Mouse (Mus musculus) ovary, postnatal 10 days (tissue): ENCODE results near the gene Slc41a2.
"Not testable (repeated sequence)": the region's sequence is repeated elsewhere in the genome, so short reads cannot be mapped to it uniquely, and the experiment has no call there.

Experiments
- DNase-seq: peaks from one replicate; pipeline ENCODE4 v3.0.0; 2022; ENCODE audit warnings: low spot score

Slc41a2 gene

DNA sequence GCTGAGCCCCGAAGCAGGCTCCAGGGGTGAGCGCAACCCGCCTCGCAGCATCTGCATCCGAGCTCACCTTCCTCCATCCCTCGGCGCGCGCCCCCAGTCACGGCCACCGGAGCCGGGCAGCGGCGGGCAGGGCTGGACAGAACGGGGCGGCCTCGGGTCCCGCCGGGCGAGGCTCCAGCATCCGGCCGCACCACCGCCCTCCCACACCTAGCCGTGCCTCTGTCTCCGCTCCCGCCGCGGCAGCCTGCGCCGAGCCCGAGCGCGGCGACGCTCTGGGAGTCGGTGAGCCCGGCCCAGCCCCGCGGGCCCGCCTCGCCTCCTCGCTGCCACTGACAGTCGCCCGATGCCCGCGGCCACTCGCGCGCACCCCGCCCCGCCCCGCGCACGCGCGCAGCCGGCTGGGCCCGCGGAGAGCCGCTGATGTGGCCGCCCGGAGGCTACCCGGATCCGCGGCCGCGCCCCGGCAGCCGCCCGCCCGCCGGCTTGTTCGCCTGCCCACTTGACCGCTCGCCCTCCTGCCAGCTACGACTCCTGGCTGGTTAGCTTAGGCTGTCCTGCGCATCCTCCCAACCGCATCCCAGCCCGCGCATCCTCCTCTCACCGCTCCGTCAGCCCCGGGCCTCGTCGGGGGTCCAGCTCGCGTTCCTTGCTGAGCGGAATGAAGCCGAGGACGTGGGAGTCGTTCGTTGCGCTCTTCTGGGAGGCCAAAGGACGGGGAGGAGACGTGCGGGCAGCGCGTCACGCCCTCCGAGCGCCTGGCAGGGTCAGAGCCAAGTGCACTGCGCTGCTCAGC, at the start of gene Slc41a2:
Gene Slc41a2, minus strand, starts transcription at position 724 of the 793 bp plus-strand sequence.
- peak; percentile 32 for DNase-seq

DNA sequence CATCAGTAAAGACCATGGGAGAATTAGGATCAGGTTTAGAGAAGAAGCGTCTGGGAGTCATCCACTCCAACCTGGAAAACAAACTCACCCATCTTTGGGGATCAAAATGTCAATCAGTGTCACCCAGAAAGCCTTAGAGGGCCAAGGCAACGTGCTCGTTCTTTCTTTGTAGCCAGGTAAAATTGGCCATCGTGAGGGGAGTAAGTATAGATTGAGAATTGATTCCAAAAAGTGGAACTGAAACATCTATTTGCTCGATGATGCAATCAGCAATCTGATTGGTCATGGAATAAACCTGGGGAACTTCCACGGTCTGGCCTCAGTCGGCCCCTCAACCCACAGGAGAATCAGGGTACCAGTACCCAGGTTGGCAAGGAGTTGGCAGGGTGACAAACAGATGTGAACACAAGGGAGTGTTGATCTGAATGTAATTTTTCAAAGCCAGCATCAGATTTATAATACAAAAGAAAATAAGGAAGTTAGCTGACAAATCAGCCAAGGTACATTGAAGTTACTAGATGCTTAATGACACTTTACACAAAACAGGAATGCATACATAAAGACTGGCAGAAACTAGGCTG, 47.7 kb upstream of the Slc41a2 start:
- DNase-seq = no peak

DNA sequence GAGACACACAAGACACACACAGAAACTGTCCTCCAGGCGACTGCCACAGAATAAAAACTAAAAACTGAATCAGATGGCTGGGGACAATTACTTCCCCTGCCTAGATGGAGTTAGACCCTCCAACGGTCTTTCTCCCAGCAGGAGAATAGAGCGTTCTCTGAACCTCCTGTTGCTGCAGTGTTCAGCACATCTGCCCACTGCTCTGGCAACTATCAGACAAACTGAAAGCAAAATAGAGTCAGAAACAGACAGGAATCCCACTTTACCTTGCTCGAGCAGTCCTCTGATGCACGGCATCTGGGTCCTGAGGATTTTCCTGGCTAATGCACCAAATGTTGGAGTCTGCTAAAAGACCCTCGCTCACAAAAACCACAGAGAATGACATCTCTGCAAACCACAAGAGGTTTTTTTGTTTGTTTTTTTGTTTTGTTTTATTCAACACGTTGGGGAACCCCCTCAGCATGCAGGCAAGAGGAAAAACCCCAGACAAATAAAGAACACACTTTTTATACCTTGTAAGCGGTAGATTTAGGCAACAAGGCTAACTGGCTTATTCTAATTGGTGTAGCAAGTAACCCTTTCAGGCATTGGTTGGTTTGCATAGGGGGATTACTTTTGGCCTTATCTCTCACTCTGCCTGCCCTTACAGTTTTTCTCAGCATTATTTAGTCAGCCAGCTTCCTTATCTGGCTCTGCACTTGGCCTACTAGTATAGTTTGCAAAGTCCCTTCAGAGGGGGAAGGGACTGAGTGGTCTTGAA, 47.0 kb upstream of the Slc41a2 start:
- DNase-seq = no peak

DNA sequence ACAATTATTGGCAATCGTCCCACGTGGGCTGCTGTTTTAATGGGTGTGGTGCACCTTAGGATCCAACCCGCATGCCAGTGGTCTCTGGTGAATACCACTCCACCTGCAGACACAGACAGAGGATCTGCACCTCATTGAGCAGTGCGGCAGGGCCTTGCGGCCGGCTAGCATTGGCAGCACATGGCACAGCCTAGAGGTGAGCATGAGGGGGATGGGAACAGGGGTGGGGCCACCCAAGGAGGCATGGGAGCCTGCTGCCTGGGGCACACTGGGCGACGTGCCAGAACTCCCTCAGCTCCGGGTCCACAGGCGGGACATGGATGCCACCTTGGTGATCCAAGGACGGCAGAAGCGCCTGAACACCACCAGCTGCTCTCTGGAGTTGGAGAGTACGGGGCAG, 46.2 kb upstream of the Slc41a2 start:
- no peak for DNase-seq

DNA sequence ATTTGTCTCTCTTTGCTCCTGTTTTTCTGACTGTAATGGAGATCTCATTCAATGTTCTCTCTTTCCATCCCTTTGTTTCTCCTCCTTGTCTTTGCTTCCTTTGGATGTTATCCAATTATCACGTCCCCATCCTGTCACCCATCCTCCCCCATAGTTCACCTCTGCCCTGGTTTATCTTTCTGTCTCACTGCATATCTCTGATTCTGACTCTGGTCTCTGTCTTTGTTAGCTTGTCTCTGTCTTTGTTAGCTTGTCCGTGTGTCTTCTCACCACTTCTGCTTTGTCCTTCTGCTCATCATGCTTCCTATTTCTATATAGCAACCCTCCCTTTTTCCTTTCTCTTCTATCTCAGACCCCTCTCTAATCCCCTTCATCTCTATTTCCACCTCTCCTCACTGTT, 45.3 kb upstream of the Slc41a2 start:
- DNase-seq = no peak

DNA sequence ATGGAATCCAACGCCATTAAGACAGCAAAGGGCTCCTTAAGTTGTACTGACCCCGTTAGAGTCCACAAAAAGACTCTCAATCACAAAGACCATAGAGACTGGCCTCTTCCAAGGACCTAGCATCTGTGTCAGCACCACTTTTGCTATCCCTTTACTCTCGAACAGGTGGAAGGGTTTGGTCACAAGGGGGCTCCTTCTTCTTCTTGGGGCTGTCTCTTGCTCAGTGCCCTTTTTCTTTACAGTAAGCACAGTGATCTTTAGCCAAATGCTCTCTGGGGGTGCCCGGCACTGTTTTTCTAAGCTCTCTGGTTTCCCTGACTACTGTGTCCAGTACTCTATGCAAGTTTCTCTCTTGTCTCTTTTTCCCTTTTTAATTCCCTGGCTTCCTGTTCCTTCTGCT, 44.8 kb upstream of the Slc41a2 start:
- no peak for DNase-seq

DNA sequence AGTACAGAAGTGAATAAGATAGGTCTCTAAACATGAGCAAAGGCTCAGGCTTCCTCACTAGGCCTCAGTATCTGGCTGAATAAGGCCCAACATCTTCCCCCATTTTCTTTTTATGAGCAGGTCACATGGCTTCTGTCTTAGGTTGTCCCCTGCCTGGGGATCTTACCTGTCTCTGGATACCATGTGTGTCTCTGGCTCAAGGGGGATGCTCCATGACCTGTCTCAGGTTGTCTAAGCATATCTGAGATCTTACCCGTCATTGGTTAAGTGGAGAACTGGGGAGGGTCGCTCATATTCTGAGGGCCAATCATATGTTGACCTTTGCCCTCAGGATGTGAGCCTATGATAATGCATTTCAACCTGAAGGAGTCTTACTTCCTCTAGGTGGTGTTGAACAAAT, 42.8 kb upstream of the Slc41a2 start:
- no peak for DNase-seq

DNA sequence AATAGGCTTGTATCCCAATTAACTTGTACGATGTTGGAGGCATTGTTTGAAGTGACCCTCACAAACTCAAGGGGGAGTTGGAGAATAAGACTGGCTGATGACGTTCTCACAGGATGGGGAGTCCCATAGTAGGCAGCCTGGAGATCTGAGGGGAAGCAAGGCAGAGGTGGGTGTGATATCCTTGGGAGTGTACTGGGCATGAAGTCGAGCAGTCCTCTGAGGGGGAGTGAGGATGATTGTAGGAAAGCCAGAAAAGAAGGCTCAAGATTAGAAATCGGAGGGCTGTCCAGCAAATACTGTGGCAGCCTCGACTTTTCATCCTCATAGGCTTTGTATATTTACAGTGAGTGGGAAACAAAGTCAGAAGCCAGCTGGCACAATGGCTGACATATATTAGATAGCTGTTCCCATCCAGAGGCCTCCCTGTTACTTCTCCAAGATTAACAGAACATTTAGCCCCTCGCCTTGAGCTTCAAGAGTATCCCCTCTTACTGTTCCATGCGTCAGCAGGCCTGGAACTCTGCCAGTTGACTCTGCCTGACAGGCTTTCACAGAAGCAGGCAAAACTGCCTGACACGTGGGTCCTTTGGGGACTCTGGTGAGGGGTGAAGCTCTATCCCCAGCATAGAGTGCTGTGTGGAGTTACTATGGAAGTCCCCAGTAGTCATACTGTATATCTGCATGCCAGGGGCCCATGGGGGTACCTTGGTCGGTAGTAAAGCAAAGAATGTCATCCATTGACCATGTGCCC, 40.6 kb upstream of the Slc41a2 start:
- no peak for DNase-seq

DNA sequence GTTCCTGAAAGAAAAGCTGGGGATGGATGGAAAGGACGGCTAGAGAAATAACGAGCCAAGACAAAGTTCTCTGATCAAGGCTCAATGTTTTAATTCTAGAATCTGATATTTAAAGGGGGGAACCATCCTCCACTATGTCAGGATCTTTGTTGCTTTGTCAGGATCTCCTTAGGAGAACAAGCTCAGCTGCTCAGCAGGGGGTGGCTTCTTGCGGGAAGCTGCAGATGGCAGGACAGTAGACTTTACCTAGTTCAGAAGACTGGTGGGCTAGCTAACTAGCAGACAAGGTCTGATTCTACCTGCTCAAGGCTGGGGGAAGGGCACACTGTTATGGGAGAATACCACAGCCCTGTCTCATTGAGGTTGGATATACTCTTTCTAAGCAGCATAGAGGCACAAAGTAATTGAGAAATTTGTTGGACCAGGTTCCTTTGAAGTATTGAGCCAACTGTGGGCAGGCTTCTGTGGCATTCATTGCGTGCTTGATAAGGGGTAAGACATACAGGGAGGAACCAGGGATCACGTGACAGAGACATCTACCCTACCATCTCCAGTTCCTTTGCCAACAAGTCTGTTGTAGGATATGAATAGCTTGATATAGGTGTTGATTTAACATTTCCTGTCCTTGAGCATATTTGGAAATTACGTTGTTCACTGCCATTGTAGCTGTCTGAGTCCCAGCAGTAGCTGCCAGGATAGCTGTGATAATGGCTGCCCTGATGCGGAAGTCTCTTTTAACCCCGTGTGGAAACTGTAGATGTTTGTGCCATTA, 39.4 kb upstream of the Slc41a2 start:
- DNase-seq = no peak

DNA sequence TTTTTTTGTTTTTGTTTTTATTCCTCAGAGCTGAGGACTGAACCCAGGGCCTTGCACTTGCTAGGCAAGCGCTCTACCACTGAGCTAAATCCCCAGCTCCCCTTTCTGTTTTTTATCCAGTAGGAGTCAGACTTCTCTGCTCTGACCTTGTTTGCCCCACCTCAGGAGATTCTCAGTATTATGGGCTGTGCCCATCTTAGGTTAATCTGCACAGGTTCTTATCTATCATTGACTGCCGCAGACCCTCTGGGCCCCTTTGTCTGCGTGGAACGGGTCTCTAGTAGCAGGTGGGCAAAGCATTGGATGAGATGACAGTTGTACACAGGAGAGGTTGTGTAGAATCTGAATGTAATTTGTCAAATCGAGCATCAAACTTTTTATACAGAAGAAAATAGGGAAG, 37.8 kb upstream of the Slc41a2 start:
- not testable (repeated sequence) for DNase-seq

DNA sequence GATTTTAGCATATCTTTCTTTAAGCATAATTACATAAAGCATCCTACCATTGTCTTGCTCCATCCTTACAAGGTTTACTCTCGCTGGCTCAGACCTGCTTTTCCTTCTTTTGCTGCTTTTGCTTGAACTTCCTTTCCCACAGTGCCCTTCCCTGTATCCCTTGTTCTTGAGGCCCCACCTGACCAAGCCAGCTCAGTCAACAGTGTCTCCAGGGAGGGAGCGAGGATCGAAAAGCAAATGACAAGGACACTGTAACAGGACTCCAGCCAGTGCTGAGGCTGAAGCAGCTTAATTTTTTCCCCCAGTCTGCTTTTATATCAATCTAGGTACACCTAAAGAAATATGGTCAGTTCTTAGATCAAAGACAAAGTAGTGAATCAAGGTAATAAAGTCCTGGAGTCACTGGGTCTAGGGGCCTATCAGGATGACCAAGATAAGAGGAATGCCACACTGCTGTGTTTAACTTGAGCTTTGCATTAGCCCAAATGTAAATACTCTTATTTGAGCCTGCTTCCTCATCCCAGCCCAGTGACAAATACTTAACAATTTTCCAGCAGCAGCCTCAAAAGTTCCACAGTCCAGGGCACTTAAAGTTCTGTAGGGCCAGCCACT, 36.5 kb upstream of the Slc41a2 start:
- no peak for DNase-seq

DNA sequence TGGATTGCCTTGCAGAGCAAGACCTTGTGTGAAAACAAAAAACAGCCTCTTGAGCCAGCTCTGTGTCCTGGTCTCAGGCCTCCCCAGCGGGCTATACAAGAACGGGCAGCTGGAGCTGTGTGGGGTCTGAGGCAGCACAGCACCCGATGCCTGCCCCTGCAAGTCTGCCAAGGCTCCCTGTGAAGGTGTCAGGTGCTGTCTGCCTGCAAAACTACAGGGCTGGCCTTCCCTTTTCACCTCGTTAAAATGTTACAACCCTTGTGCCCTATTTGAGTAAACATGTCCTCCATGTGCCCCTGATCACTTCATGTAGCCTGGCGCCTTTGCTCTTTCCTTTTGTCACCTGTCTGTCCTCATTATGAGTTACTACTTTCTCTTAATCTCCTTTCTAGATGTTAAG, 31.2 kb upstream of the Slc41a2 start:
- no peak for DNase-seq

DNA sequence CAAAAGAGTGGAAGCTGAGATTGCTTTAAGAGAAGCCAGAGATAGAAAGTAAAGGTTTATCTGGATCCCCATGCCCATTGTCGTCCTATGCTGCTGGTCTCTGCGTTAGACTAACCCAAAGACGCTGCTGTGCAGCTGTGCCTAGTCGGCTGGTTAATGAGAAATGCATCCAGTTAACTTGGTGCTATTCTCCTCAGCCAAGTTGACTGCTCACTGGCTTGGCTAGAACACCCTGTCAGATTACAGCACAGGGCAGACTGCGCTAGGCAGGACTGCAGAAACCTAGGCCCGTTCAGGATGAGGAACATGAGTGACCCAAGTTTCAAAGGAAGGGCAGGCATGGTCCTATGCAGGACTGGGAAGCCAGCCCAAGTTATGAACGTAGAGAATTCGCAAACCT, 25.8 kb upstream of the Slc41a2 start:
- DNase-seq = no peak

DNA sequence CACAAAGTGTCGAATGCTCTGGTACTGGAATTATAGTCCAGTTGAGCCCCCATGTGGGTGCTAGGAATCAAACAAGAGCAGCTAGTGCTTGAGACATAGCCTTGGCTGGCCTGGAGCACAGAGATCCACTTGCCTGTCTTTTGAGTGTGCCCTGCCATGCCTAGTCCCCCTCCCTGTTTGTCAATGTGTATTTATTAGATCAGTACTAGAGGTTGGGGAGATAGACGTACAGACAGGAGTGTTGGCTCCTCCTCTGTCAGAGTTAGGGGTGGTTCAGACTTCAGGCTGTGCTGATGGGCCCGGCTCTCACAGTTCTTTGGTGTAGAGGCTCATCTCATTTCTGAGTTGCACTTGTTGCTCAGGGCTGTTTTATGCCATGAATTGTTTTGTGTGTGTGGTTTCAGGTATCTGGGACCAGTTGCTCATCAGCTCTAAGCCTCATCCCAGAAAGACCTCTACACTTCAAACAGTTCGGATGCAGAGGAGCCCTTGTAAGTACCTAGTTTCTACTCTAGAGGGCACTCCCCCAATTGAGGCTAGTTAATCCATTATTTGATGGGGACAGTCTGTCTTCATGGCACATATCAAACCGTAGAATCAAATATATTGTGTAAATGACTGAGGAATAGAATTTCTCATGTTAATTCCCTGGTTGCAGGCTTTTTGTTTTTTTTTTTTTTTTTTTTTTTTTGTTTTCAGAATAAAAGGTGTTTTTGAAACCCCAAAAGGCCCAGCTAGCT, 24.1 kb upstream of the Slc41a2 start:
- no peak for DNase-seq

DNA sequence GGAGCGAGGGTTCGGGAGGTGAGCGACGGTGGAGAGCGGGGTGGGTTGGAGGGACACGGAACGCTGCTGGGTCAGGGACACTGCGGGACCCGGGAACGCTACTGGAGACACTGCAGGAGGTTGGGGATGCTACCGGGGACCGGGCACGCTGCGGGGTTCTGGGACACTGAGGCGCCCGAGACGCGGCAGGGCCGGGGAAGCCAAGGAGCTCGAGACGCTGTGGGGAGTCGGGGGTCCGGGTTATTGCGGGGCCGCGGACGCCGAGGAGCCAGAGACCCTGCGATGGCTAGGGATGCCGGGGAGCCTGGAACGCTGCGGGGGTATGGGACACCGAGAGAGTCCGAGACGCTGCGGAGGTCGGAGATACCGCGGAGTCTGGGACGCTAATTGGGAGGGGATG, 22.7 kb upstream of the Slc41a2 start:
- no peak for DNase-seq

DNA sequence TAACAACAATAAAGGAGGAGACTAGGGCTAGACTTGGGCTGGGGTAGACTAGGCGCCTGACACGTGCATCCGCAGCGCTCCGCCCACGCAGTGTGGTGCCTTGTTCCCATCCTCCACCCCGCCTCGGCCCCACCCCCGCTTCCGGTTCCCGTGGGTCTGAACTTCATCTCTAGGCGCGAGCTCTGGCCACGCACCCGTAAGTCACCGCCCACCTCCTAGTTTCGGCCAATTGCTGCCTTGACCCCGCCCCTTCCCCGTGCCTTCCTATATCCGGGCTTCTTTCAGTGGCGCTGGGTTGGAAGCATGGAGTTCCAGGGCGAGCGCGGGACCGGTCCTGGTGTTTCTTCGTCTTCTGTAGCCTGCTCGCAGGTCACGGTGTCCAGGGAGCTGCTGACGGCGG, 22.3 kb upstream of the Slc41a2 start, which contains the start of gene D10Wsu102e:
Gene D10Wsu102e, plus strand, starts transcription at position 266 of the 400 bp plus-strand sequence.
- peak; percentile 87 for DNase-seq

DNA sequence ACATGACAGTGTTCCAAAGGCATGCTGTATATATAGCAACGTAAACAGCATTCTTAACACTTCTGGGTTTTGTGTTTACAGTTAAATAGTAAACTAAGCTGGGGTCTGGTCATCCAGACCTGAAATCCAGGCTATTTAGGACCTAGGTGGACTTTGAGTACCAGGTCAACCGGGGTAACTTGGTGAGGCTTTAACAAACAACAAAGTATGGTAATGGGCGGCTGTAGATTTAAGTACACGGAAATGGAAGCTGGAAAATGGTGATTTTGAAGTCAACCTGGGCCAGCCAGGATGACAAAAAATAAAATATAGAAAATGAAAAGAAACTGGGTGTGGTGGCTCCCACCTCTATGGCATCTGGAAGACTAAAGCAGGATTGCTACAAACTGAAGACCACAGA, 21.8 kb upstream of the Slc41a2 start:
- no peak for DNase-seq

DNA sequence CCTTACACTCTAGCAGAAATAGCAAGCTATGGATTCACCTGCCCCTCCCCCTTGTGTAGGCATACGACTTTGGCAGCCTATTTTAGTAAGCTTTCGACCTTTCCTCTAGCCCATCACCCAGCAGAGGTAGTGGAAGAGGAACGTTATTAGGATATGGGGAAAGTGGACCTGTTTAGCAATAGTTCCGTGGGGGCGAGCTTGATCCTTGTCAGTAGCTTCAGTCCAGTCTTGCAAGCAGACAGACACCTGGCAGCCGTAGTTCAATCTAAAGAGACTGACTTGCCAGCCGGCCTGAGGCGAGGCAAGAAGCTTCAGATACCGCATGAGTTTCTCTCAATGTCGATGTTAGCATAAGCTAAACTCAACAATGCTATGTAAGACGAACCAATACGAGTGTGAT, 18.7 kb upstream of the Slc41a2 start:
- no peak for DNase-seq

DNA sequence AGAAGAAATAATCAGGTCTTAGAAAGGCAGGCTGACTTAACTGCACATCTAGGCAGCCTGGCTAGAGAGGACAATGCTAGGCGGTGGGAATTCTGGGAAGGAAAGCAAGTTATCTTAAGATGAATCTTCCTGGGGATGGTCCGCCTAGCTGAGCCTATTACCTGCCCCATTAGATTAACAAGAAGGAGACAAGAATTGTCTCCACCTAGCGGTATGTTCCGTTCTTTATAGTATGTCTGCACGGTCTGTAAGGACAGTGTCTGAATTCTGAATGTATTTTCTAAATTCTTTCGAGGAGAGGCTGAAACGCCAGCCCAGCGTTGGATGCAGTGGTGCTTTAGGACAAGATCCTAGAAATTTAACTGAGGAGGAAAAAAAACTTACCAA, 16.6 kb upstream of the Slc41a2 start:
- DNase-seq = no peak

DNA sequence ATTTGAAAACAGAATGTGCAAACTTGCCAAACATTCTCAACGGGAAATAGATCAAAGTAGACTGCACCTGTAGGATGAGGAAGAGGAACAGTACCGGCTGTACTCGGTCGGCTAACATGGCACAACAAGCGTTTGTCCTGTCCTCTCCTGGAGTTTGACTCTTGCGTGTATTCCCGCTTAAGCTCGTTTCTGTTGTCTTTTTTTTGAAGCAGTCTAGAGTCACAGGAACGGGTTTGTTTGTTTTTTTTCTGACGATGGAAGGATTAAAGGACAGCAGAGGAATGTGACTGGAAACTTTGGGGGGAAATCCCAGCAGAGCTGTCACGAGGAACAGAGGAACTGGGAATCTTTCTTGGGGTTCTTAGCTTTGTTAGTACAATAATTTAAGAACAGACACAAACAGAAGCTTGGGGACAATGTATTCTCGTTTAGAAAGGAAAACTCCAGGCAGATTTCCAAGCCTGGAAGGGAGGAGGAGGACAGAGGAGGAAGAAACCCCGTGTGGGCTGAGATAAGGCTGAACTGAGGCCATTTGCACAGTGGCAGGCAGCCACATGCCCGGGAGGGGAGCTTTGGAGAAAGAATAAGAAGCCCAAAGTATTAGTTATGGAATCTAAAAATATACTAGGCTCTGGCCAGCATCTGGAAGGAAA, 16.1 kb upstream of the Slc41a2 start:
- no peak for DNase-seq
